Mouse (Mus musculus): ENCODE measurements around the gene Fdxr.
A peak's percentile ranks its signal among the peaks of the same experiment; 100 is the strongest.

The Fdxr gene

GRCm38 (mm10) chr11:115276780-115277603 lies at the start of gene Fdxr:
Gene Fdxr, minus strand, starts transcription at chr11:115277050.
- DNase-seq (ENCODE audit: extremely low spot score, low read depth, low spot score) = peak; percentile 100

DNA sequence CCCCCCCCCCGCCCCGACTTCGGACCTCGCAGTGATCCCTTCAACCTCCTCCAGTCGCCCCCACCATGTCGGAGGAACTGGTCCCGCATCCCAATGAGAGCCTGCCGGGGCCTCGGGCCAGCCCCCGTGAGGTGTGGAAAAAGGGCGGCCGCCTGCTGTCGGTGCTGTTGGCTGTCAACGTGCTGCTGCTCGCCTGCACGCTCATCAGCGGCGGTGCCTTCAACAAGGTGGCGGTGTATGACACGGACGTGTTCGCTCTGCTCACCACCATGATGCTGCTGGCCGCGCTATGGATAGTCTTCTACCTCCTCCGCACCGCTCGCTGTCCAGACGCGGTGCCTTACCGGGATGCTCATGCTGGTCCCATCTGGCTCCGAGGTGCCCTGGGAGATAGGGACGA lies 46.5 kb upstream of the Fdxr start:
- DNase-seq (ENCODE audit: extremely low spot score, low read depth, low spot score) = no peak

DNA sequence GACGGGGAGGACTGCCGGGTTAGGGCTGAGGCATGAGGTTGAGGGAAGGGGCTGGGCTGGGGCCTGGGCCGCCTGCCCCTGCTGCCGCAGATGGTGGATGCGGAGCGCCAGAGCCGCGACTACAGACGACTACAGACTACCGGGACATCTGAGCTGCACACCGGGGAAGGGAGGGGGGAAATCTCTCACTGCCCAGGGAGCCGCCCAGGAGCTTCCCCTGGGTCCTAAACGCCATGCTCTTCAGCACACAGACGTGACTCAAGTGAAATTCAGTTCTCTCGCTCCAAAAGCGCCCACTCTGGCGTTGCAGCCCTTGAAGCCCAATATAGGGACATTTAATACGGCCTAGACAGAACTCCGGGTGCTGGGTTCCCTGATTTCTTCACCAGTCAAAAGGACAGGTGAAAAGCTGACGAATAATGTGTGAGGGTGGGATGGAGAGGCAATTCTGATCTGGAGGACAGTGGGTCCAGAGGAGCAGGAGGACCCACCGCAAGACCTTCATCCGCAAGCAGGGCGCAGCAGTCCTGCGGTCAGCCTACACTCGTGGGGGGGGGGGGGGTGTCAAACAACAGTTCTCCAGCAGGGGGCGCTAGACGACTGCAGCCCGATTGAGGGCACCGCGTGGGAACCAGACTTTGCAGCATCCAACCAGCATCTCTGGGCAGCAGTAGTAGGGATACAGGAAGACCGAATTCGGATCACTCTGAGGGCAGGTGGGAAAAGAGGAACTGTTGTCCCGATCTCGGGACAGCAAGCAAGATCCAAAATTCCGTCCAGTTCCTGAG lies 45.2 kb upstream of the Fdxr start, which contains the start of gene Ush1g:
TSS of gene Ush1g (minus strand) at position 136 of the 788 bp plus-strand sequence.
- DNase-seq (ENCODE audit: extremely low spot score, low read depth, low spot score) = no peak

DNA sequence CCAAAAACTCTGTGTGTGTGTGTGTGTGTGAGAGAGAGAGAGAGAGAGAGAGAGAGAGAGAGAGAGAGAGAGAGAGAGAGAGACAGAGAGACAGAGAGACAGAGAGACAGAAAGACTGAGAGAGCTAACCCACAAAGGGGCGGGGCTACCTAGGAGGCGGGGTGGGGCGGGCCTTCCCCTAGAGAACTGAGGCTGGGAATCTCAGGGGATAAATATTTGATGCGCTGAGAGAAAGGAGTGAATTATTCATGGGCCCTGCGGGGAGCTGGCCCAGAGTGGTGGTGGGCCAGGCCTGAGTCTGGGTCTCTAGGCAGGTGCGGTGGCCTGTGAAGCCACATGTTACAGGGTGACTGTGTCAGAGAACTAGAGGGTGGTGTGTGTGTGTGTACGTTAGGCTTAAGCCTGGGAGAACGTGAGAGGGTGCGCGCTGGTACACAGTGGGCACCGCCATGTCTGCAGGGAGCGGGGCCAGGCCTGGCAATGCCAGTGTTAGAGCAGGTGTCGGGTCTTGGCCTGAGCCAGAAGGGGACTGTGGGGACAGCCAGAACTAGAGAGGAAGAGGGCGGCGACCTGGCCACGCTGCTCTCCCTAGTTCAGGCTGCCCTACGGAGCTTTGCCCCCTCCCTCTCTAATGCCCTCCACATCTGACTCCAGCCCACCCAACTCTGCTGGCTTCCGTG lies 43.0 kb upstream of the Fdxr start:
- DNase-seq (ENCODE audit: extremely low spot score, low read depth, low spot score) = no peak

GRCm38 (mm10) chr11:115318245-115319027 lies 41.6 kb upstream of the Fdxr start:
- no peak for DNase-seq (ENCODE audit: extremely low spot score, low read depth, low spot score)

DNA sequence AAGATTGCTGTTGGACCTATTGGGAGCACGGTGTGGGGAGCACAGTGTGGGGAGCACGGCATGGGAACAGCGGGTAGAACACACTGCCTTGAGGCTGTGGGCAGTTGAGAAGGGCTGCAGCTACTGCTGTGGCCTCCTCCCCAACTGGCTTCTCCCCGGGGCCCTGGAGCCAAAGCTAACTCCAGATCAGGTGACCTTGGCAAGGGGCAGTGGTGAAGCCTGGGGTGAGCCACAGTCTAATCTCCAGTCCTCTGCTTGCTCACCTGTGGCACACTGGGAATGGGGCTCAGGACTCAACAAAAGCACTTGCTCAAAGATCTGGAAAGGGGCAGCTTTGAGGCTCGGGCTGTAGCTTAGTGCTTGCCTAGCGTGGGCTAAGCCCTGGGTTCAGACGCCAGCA lies 40.4 kb upstream of the Fdxr start:
- no peak for DNase-seq (ENCODE audit: extremely low spot score, low read depth, low spot score)

DNA sequence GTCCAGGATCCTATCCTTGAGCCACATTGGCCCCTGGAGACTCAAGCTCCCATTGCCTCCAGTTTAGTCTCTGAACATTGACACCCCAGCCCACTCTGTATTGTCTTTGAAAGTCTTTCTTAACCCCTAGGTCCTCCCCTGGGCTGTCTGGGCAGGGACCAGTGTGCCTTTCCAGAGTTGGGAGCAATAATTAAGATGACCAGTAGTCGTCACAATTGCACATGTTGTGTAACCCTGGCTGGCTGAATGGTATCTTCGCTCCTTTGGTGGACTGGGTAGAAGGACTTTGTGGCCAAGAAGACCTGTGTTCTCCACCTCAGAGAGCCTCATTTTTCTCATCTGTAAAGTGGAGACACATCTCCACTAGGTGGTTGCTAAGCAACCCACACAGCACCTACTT lies 37.4 kb upstream of the Fdxr start:
- no peak for DNase-seq (ENCODE audit: extremely low spot score, low read depth, low spot score)

GRCm38 (mm10) chr11:115308781-115309180 lies 31.9 kb upstream of the Fdxr start:
- no peak for DNase-seq (ENCODE audit: extremely low spot score, low read depth, low spot score)

DNA sequence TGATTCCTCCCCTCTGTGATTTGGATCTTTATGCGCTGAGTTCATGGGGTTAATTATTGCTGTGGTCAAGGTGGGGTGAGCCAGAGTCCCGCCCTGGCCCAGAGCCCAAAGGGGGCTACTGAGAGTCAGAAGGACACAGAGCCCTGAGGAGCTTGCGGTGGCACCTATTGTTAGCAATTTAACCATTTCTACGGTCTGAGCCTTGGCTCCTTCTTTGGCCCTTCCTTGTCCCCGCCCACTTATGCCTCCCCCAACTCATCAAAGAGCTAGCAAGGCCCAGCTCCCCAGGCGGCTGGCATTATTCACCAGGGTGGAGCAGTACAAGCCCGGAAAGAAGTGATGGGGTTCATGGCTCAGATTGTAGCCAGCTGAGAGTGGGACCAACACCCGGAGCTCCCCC lies 30.0 kb upstream of the Fdxr start, which contains the start of gene Otop2:
TSS of gene Otop2 (plus strand) at position 301 of the 400 bp plus-strand sequence.
- no peak for DNase-seq (ENCODE audit: extremely low spot score, low read depth, low spot score)

- no peak for DNase-seq (ENCODE audit: extremely low spot score, low read depth, low spot score)
Measured at GRCm38 (mm10) chr11:115303167-115303566, 26.3 kb upstream of the Fdxr start.

DNA sequence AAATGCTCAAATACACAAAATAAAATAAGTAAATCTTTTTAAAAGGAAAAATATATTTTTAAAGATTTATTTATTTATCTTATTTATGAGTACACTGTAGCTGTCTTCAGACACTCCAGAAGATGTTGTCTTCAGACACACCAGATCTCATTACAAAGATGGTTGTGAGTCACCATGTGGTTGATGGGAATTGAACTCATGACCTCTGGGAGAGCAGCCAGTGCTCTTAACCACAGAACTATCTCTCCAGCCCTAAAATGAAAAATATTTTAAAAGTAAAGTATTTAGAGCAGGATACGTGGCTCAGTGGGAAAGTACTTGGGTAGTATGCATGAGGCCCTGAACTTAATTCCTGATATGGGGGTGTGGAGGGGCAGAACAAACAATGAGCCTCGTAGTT lies 24.5 kb upstream of the Fdxr start:
- DNase-seq (ENCODE audit: extremely low spot score, low read depth, low spot score) = no peak

DNA sequence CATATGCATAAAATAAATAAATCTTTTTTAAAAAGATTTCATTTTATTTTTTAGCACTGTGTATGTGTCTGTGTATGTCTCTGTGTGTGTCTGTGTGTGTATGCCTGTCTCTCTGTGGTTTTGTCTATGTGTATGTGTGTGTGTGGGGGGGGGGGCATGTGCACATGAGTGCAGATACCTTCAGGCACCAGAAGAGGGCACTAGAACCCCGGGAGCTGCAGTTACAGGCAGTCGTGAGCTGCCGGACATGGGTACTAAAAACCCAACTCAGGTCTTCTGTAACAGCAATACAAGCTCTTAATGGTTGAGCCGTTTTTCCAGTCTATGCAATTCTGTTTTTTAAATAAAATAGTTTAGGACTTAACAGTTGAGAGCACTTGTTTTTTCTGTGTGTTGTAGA lies 23.9 kb upstream of the Fdxr start:
- no peak for DNase-seq (ENCODE audit: extremely low spot score, low read depth, low spot score)

DNA sequence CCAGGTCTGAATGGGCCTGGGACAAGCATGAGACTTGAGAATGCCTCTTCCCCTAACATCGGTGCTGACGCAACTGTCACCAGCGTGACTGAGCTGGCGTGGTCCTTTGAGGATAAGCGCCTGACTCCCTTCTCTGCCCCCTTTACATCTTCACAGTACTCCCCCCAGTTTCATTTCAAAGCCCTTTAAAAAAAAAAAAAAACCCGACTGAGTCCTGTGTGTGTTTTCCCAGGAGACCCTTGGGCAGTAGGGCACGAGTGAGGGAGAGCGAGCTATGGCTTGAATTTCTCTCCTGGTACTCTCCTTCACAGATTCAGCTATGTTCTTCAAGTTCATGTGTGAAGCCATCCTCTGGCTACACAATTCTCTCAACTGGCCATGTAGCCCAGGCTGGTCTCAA lies 21.3 kb upstream of the Fdxr start:
- DNase-seq (ENCODE audit: extremely low spot score, low read depth, low spot score) = no peak

DNA sequence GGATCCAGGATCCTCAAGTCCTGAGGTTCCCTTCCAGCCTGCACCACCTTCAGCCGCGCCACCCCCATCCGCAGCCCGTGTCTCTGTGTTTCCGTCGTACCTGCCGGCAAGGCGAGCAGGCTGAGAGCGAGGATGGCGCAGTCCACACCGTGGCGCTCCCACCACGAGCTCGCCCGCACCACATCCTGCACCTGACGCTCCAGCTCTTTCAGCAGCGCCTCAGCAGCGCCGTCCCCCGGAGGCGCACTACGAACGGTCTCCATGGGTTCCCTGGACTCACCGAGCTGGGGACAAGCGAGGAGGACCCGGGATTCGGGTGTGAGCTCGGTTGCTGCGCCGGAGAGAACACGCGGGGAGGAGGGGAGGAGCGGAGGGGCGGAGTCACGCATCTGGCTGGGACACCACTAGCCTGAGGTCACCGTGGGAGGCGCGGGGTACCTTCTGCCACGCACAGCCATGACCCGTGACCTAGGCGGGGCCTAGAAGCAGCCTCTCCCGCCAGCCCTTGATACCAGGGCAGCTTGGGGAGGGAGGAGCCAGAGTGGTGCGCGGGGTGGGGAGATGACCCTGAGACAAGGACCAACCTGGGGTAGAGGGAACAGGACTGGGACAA lies 20.5 kb upstream of the Fdxr start, which contains the start of gene Fads6:
TSS of gene Fads6 (minus strand) at position 450 of the 613 bp plus-strand sequence.
- DNase-seq (ENCODE audit: extremely low spot score, low read depth, low spot score) = no peak

- DNase-seq (ENCODE audit: extremely low spot score, low read depth, low spot score) = no peak
Measured at GRCm38 (mm10) chr11:115296471-115297210, 19.8 kb upstream of the Fdxr start.

- no peak for DNase-seq (ENCODE audit: extremely low spot score, low read depth, low spot score)
Measured at GRCm38 (mm10) chr11:115295939-115296338, 19.1 kb upstream of the Fdxr start.

DNA sequence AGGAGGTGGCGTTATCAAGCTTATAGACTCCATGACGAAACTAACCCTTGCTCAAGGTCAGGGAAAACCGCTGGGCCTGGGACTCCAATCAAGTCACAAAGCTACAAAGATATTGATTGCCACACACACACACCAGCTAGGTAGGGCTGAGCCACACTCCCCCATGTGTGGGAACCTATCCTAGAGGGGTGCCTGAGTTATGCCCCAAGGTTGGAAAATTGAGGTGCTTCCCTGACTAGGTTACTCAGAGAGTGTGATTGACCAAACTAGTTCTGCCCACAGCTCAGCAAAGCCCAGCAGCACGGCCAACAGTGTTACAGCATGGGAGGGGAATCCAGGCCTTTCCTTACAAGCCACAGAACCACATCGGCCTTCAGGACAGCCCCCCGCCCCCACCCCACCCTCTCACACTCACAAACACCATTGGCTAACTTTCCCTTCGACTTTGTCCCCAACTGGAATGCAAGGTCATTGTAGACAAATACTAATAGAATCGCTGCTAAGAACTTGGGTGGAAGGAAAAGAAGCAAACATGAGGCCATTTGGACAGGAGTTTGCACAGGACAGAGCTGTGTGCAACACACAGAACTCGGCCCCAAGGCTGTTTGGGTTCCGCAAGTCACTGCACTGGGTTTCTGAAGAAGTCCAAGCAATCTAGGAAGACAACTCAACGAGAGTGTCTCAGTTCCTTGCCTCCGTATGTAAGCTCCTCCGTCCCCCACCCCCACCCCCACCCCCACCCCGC lies 16.0 kb upstream of the Fdxr start:
- no peak for DNase-seq (ENCODE audit: extremely low spot score, low read depth, low spot score)

DNA sequence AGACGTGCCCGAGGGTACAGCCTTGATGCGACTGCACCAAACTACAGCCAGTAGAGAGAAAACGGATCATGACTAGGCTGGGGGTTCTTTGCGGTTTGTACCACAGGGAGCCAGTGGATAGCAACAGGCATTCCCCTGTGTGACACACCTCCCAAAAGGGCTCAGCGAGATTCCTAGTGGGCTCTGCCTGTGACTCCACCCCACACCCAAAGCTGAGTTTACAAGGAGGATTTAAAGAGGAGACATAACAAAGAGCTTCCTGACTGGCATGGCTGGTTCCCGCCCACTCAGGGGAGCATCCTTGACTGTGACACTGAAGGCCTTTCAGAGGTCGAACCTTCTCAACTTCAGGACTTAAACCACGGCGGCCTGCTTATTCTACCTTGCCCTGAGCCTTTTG lies 14.7 kb upstream of the Fdxr start:
- no peak for DNase-seq (ENCODE audit: extremely low spot score, low read depth, low spot score)

DNA sequence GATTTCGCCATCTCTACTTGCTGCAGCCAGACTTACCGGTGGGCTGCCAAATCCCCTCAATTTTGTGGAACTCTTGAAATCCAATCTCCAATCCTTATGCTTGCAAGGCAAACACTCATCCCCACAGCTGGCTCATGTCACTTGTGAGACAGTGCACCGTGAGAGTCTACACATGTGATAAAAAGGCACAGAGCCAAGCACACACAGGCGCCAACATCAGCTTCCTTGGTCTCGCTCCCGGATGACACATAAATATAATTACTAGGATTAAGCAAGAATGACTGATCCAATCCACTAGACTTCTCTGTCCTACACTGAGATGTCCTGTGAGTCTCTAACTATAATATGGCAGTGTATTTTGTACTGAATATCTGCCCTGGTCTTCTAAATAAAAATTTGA lies 14.1 kb upstream of the Fdxr start:
- DNase-seq (ENCODE audit: extremely low spot score, low read depth, low spot score) = no peak

Measured in hindlimb bud, embryonic 11.5 days (tissue).